Mouse (Mus musculus): ENCODE measurements around the gene Rin1. TPM values are rescaled to one million over a fixed set of nuclear protein-coding genes. Genes with fewer than 3 reads are reported as not detected.
A peak's percentile ranks its signal among the peaks of the same experiment; 100 is the strongest.

Gene Rin1
- total and polyA plus RNA-seq, 3 experiments, result 3.1 to 9.6 (median 8.8) TPM

DNA sequence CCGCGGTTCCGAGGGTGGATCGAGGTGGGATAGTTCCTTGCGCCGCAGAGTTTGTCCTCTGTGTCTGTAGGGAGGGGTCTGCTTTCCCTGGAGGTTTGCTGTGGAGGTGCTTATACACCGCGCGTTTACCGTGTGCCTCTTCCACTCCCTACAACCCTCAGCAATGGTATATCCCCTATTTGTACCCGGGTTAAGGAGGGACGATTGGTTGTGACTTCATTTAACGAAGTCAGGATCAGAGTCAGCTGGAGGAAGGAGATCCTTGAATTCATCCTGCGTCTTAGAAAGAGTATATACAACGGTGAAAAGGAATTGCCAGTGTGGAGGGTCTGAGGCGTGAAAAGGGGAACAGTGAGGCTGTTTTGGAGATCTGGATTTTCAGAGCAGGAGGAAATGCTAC lies 8.7 kb upstream of the Rin1 start:
- DNase-seq, result no peak

DNA sequence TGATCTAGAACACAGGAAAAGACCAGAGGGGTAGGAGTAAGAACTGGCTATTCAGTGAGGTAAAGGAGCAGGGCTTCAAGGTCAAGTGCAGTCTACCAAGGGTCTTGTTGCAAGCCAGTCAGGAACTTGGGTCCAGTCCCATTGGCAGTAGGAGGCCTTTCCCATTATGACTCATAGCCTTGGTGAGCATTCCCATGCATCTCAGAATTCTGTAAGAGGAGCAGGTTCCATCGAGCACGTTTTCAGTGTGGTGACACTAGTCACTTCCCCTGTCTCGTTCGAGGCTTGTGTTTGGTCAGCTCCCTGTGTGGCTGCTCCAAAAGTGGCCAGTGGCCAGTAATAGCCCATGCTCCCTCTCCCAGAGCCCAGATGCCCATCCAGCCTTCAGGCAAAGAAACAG lies 4.8 kb upstream of the Rin1 start:
- DNase-seq, result no peak

DNA sequence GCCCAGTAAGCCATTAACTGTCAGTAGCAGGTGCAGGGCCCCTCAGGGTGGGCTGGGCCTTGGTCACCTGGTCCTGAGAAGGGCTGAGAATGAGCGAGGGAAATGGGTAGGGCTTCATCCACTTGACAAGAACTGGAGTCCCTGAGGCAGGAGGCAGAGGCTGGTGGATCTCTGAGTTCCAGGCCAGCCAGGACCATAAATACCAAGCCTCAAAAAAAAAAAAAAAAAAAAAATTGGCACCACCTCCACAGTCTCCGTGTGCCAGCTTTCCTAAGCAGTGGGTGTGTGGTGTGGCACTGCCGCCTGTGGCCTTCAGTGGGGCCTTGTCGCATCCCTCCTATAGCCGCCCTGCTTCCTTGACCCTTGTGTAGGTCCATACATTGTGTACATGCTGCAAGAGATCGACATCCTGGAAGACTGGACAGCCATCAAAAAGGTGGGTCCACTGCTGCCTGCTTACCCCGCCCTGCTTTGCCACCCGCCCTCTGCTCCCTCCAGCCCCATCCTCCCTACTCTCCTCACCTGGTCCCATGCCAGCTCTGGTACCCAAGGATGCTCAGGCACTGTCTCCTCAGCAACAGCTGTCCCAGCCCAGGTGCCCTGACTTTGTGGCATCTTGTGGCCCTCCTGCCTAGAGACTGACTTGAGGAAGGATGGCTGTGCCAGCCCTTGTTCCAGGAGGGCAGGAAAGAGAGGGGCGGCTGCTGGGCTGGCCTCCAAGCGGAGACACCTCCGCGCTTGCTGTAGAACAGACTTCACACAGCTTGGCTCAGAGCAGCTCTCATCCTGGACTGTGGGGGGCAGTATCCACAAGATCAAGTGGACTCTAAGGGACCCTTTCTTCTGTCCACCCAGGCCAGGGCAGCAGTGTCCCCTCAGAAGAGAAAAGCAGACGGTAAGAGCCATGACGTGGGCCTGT lies 1.9 kb upstream of the Rin1 start:
- no peak for DNase-seq

DNA sequence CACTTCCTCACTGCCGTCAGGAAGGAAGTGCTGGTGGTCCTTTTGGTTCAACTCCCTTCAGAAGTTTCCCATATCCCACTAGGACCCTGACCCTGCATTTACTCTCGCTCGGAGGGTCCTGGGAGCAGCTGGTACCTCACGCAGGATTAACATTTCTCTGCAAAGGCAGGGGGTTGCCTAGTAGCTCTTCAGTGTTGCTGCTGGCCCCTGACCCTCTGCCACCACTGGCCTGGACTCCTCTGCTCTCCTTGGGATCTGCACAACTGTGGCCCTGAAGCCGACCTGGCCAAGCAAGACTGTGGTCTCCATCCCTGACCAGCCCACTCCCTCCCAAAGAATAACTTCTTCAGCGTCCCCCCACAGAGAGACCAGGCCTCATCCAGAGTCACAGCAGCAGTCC lies 956 bp upstream of the Rin1 start:
- no peak for DNase-seq

DNA sequence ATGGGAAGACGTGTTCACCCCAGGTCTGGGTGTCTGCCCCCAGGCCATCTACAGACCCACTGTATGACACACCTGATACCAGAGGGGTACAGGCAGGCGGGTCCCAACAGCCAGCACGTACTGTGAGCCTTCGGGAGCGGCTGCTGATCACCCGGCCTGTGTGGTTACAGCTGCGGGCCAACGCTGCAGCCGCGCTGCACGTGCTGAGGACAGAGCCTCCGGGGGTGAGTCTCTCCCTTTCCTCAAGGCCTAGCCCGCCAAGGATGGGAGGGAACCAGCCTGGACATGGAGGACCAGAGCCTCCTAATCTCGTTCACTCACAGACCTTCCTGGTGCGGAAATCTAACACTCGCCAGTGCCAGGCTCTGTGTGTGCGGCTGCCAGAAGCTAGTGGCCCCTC lies 750 bp downstream of the Rin1 start:
- DNase-seq, result peak; percentile 58

DNA sequence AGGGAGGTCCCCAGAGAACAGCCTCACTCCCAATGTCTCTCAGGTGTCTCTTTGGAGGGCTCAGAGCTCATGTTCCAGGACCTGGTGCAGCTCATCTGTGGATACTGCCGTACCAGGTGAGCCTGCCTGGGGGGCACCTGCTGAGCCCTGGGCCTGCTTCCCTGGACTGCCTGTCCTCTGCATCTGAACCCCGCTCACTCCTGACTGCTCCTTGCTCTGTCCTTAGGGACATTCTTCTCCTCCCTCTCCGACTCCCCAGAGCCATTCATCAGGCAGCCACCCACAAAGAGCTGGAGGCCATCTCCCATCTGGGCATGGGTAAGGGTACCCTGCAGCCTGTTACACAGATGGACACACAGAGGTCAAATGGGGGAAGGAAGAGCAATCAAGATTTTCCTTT lies 1.2 kb downstream of the Rin1 start:
- no peak for DNase-seq

DNA sequence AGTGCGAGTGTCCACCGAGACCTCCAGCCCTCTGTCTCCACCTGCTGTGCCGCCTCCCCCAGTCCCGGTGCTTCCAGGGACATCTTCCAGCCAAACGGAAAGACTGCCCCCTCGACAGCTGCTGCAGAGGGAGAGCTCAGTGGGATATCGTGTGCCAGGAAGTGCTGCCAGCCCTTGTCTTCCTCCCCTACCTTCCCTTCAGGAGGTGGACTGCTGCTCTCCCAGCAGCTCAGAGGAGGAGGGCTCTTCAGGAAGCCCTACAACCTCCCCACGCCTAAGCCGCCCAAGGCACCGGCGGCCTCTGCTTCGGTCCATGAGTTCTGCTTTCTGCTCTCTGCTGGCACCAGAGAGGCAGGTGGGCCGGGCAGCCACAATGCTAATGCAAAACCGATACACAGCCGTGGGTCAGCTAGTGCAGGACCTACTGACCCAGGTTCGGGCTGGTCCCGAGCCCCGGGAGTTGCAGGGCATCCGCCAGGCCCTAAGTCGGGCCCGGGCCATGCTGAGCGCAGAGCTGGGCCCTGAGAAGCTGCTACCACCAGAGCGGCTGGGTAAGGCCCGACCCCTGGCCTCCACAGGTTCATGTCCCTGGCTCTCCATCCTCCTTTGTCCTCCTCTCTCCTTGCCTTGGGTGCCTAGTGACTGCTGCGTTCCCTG lies 2.0 kb downstream of the Rin1 start:
- DNase-seq, result no peak

DNA sequence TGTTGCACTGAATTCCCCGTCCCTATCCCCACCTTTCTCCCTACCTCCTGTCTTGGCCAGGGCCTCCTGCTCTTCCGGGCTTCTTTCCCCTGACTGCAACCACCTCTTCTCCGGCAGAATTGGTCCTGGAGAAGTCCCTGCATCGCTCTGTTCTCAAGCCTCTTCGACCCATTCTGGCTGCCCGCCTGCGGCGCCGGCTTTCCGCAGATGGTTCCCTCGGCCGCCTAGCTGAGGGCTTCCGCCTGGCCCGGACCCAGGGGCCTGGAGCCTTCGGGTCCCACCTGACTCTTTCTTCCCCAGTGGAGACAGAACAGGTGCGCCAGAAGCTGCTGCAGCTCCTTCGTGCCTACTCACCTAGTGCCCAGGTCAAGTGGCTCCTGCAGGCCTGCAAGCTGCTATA lies 2.6 kb downstream of the Rin1 start:
- DNase-seq, result no peak

DNA sequence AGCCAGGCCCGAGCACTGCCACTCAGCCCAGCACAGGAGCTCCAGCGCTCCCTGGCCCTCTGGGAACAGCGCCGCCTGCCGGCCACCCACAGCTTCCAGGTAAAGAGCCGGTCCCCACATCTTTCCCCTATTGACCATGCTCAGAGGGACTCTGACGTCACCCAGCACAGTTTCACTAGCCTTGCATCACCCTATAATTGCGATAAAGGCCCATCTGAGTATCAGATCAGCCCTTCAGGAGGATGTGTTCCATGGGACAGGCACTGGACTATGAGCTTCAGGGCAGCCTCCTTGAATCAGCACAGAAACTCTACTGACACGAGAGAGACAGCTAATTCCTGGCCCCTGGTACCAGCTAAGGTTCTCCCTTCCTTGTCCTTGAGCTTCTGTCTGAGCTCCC lies 3.6 kb downstream of the Rin1 start:
- DNase-seq, result peak; percentile 55

DNA sequence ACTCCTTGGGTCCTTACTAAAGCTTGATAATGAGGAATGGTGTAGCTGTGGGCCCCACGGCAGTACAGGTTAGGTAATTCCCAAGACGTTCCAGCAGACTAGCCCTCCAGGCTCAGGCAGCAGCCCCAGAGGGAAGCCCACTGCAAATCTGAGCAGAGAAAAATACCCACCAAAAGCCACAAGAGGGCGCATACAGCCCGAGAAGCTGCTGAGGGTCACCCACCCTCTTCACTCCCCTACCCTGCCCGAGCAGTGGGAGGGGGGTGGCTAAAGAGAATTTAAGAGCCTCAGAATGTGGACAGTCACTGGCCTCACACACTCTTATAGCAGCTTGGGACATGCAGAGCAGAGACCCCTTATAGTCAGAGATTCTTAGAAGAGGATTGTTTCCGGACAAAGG lies 6.0 kb downstream of the Rin1 start:
- DNase-seq, result no peak

DNA sequence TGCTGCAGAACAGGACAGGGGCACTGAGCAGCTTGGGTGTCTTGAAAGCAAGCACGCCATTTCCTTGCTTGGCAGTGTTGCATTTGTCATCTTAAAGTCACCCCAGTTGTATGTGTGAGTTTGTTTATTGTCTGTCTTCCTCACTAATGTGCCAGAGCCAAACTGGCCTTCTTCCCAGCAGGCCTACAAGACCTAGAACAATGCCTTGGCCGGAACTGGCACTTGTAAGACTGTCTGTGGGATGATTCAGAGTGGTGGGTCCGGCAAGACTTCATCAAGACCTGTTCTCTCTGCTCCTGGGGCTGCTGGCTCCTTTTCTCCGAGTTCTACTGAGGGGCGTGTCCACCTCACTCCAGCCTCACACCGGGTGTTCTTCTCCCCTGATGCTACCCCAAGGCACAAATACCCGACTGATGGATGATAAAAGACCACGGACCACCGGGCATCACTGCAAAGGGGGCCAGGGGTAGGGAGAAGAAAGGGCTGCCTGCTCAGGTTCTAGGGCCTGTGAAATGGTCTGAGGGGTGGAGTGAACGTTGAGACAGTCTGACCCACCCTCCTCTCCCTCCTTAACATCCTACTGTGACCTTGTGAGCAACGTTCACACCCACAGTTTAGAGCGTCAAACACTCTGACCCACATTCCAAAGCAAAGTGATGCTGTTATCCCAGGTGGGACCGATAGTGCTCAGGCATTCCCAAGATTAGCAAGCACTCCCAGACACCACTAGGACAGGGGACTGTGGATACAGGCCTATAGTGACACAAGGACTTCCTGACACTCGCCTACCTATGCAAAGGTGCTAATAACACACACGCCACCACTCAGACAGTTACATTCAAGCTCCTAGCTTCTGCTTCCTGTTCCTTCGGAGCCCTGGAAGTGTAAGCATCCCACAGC lies 7.8 kb downstream of the Rin1 start:
- no peak for DNase-seq

DNA sequence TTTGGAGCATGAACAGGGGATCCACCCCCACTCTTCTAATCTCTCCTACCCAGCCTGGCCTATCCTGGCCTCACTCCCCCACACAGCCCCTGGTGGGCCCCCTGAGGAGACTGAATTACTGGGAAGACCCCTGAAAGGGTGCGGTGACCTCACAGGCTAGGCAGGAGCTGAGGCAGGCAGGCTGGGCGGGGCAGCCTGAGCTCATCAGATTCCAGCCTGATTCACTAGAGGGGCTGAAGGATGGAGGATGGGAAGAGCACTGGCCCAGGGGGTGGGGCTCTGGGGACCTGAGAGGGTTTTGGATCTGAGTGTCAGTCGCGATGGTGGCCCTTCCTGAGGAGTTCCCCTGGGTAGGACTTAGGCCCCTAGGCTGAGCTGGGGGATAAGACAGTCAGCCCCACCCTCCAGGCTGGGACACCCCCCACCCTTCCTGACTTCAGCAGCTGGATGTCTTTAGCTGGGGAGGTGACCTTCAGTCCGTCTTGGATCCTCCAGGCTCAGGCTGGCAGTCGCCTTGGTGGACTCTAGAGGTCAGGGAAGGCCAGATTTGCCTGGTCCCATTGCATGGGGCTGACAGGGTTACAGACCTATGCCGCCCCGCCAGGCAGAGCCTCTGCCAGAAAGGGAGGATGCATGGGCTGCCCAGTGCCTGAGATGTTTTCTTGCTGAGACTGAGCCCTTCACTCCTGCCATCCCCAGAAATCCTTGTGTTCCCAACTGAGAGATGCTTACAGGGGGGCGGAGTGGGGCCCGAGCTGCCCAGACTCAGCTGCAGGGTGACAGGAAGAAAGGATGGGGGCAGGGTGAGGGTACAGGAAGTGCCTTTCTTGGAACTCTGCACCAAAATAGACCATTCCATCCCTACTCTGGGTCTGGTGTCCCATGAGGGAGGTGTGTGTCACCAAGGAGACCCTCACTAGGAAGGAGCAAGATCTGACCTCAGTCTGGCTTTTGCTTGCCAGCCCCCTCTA lies 8.8 kb downstream of the Rin1 start:
- DNase-seq, result no peak

DNA sequence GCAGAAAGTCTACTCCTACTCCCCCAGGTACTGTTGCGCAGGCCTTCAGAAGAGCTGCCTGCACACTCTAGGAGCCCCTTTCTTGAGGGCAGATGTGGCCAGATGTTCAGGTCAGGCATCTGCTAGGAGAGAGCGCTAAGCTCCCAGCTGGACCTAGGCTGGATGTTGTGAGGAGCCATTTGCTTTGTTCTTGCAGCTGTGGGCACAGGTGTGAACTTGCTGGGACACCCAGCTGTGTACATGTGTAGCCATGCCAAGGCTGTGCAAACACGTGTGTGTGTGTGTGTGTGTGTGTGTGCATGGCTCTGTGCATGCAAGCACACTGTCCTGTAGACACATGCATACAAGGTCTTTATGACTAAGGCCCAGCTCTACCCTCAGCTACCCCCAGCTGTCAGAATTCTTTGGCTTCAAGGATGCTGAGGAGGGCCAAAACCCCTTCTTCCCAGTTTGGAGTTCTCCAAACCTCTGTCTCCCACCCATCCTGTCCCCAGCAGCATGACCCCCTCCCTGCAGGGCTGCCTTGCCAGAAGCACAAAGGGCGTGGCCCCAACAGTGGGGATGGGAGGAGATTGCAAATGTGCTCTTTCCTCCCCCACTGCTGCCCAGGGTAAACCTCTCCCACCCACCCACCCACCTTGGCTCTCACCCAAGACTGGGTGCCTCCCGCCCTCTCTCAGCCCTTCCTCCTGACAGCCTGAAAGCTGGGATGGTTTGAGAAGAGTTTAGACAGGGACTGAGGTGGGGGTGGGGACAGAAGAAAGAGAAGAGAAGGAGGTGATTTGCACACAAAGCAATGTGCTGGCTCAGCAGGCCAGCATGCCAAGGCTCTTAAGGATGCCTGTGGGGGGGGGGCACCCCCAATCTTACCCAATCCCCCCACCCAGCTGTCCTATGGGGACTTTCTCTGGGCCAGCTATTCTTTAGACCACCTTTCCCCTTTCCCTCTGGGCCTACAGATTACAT lies 10.4 kb downstream of the Rin1 start:
- DNase-seq, result no peak

DNA sequence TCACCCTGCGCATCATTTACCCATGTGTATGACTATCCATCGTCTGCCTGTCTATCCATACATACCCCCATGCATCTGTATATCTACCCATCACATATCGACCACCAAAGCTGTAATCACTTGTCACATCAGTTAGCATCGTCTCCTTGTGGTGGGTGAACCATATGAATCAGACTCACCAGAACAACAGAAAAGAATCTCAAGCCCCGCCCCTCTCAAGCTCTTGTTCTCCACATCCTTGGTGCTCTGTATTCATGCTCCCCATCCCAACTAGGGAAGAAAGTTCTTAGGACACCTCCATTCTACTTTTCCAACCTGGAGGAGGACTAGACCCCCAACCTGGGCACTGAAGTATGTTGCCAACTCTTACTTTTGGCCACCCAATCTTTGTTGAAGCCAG lies 11.8 kb downstream of the Rin1 start:
- no peak for DNase-seq

DNA sequence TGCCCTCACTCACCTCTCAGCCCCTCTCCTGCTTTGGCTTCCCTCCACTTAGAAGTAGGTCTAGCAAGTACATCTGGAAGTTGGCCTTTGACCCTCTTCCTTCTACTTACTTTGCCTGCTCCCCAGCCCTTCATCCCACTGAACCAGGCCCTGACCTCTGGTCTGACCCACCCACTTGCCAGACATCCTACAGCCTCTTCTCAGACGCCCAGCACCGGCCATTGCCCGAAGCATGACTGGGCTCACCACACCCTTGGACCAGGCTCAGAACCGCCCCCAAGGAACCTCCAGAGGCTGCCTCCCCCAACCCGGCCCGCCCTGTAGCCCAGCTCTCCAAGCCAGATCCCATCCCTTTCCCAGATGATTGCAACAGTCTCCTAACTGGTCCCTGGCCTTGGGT lies 12.2 kb downstream of the Rin1 start:
- DNase-seq, result no peak

DNA sequence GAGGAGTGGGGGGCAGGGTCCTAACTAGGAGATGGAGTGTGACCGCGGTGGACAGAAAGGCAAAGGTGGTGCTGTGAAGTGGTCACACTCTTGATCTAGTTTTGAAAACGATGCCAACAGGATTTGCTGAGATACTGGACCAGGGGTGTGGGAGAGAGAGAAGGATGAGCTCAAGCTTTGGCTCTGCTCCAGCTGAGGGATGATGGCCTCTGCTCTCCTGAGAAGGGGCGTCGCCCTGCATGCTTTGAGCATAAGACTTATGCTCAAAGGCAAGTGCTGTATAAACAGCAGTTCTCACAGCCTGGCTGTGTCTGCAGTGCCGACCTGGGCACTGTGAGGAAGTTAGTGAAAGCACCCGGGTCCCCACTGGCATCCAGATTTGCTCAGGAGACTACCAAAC lies 14.8 kb downstream of the Rin1 start:
- DNase-seq, result no peak

DNA sequence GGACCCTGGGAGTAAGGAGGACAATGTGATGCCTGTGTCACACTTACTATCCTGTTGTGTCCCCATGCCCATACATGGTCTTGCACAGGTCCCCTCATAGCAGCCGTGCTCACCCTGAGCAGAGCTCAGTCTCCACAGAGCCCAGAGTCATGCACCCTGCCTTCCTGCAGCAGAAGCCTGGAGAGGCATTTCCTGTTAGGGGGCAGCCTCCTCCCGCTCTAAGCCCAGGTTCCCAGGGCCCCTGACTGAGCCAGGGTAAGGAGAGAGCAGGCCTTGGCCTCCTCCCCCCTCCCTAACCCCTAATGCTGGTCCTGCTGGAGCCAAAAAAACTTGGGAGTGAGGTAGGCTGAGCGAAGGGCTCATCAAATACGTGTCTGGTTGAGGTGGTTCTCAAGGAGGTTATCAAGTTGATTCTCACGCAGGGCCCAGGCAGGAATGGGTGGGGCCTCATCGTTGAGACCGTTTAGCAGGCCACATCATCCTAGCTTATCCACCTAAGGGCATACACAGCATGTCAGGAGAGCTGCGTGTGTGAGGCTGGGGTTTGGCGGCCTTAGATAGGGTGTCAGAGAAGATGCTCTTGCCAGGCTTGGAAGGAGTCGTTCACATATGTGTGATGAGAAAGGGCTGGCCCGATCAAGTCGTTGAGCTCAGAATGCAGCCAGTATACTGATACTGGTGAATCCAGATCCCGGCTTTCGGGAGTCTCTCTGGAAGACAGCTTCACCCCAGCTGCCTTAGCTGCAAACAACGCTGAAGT lies 16.9 kb downstream of the Rin1 start:
- DNase-seq, result no peak

DNA sequence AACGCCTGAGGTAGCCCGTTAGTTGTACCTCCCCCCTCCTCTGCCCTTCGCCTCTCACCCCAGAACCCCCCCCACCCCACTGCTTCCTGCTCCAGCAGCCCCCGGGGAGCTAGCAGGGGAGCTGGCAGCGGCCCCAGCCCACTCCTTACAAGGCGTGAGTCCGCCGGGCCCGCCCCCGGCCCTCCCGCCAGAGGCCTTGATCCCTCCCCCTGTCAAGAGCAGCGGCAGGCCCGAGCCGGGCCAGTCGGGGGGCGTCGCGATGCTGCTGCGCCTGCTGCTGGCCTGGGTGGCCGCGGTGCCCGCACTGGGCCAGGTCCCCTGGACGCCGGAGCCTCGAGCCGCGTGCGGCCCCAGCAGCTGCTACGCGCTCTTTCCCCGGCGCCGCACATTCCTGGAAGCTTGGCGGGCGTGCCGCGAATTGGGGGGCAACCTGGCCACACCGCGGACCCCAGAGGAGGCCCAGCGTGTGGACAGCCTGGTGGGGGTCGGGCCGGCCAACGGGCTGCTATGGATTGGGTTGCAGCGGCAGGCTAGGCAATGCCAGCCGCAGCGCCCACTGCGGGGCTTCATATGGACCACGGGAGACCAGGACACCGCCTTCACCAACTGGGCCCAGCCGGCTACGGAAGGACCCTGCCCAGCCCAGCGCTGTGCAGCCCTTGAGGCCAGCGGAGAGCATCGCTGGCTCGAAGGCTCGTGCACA lies 17.7 kb downstream of the Rin1 start, which contains the start of gene Cd248:
TSS of gene Cd248 (plus strand) at position 212 of the 703 bp plus-strand sequence.
- DNase-seq, result peak; percentile 71
